Mouse (Mus musculus): Measurements from ENCODE around the gene Cxcr2.

GRCm38 (mm10) chr1:74123215-74123614 lies 30.6 kb upstream of the Cxcr2 start:
- TF ChIP-seq CTCF (IDR thresholded peaks at IDR 0.05; ENCODE audit: borderline replicate concordance, insufficient read depth, low read length): no peak
- TF ChIP-seq POLR2A (IDR thresholded peaks at IDR 0.05; ENCODE audit: low read depth, low read length): no peak
